Mouse (Mus musculus) erythroblast, adult 5-6 weeks (primary cell): ENCODE data around the gene Atxn7l2. TPM values are rescaled to one million over a fixed set of nuclear protein-coding genes. Genes with fewer than 3 reads are reported as not detected.

Source experiments
- total RNA-seq, 2 experiments: library from RNA; stranded (forward) in 1 of 2; stranded (reverse) in 1 of 2; fragments of 150-400 nt in 1 of 2; fragments of 200-764, 138-1000 nt in 1 of 2; gene quantifications; 2 replicates each; pipeline versions ENCODE4 v1.2.3 to v1.2.4; 2015 to 2017; ENCODE audit warnings: low replicate concordance in 2 of 2

Atxn7l2 gene
- total RNA-seq, 2 experiments from 2014 or later = 0.58 to 1.4 TPM

Other genes with a start within 250 kb of the Atxn7l2 start
- gene Gstm3, start 241.7 kb downstream of the Atxn7l2 start, total RNA-seq (2015; ENCODE audit: low replicate concordance) = not detected in 2 replicates
- not detected in 2 replicates for gene Gstm3, start 241.7 kb downstream of the Atxn7l2 start, total RNA-seq (2017; ENCODE audit: low replicate concordance)
- gene Gstm2, start 224.5 kb downstream of the Atxn7l2 start, total RNA-seq (2015; ENCODE audit: low replicate concordance) = 1.3 TPM in 1 of 2 replicates, not detected in the other
- gene Gstm2, start 224.5 kb downstream of the Atxn7l2 start, total RNA-seq (2017; ENCODE audit: low replicate concordance) = 0.60 and 2.1 TPM in 2 replicates
- 160 and 254 TPM in 2 replicates for gene Gstm1, start 193.0 kb downstream of the Atxn7l2 start, total RNA-seq (2015; ENCODE audit: low replicate concordance)
- 49.2 and 74.5 TPM in 2 replicates for gene Gstm1, start 193.0 kb downstream of the Atxn7l2 start, total RNA-seq (2017; ENCODE audit: low replicate concordance)
- 4.2 and 8.4 TPM in 2 replicates for gene Gstm4, start 166.0 kb downstream of the Atxn7l2 start, total RNA-seq (2015; ENCODE audit: low replicate concordance)
- 0.28 and 0.51 TPM in 2 replicates for gene Gstm4, start 166.0 kb downstream of the Atxn7l2 start, total RNA-seq (2017; ENCODE audit: low replicate concordance)
- gene Ampd2, start 124.3 kb downstream of the Atxn7l2 start, total RNA-seq (2015; ENCODE audit: low replicate concordance) = 7.1 and 8.6 TPM in 2 replicates
- gene Ampd2, start 124.3 kb downstream of the Atxn7l2 start, total RNA-seq (2017; ENCODE audit: low replicate concordance) = 3.1 and 14.5 TPM in 2 replicates
- gene Gnat2, start 118.1 kb downstream of the Atxn7l2 start, total RNA-seq (2015; ENCODE audit: low replicate concordance) = 0.84 TPM in 1 of 2 replicates, not detected in the other
- 0.09 and 0.56 TPM in 2 replicates for gene Gnat2, start 118.1 kb downstream of the Atxn7l2 start, total RNA-seq (2017; ENCODE audit: low replicate concordance)
- gene Gnai3, start 64.8 kb downstream of the Atxn7l2 start, total RNA-seq (2015; ENCODE audit: low replicate concordance) = 46.8 and 63.4 TPM in 2 replicates
- 38.2 and 46.0 TPM in 2 replicates for gene Gnai3, start 64.8 kb downstream of the Atxn7l2 start, total RNA-seq (2017; ENCODE audit: low replicate concordance)
- gene Gpr61, start 56.1 kb downstream of the Atxn7l2 start, total RNA-seq (2015; ENCODE audit: low replicate concordance) = not detected in 2 replicates
- not detected in 2 replicates for gene Gpr61, start 56.1 kb downstream of the Atxn7l2 start, total RNA-seq (2017; ENCODE audit: low replicate concordance)
- not detected in 2 replicates for gene Amigo1, start 24.6 kb downstream of the Atxn7l2 start, total RNA-seq (2015; ENCODE audit: low replicate concordance)
- 0.77 TPM in 1 of 2 replicates, not detected in the other for gene Amigo1, start 24.6 kb downstream of the Atxn7l2 start, total RNA-seq (2017; ENCODE audit: low replicate concordance)
- 0.63 and 1.3 TPM in 2 replicates for gene Cyb561d1, start 9.7 kb downstream of the Atxn7l2 start, total RNA-seq (2015; ENCODE audit: low replicate concordance)
- gene Cyb561d1, start 9.7 kb downstream of the Atxn7l2 start, total RNA-seq (2017; ENCODE audit: low replicate concordance) = 1.1 and 1.7 TPM in 2 replicates
- gene Sypl2, start 15.7 kb upstream of the Atxn7l2 start, total RNA-seq (2015; ENCODE audit: low replicate concordance) = not detected in 2 replicates
- gene Sypl2, start 15.7 kb upstream of the Atxn7l2 start, total RNA-seq (2017; ENCODE audit: low replicate concordance) = not detected in 2 replicates
- 39.8 and 54.5 TPM in 2 replicates for gene Psma5, start 46.0 kb upstream of the Atxn7l2 start, total RNA-seq (2015; ENCODE audit: low replicate concordance)
- gene Psma5, start 46.0 kb upstream of the Atxn7l2 start, total RNA-seq (2017; ENCODE audit: low replicate concordance) = 49.6 and 55.6 TPM in 2 replicates
- 16.7 and 20.3 TPM in 2 replicates for gene Sort1, start 73.1 kb upstream of the Atxn7l2 start, total RNA-seq (2015; ENCODE audit: low replicate concordance)
- gene Sort1, start 73.1 kb upstream of the Atxn7l2 start, total RNA-seq (2017; ENCODE audit: low replicate concordance) = 12.4 and 18.3 TPM in 2 replicates
- not detected in 2 replicates for gene Mybphl, start 154.0 kb upstream of the Atxn7l2 start, total RNA-seq (2015; ENCODE audit: low replicate concordance)
- gene Mybphl, start 154.0 kb upstream of the Atxn7l2 start, total RNA-seq (2017; ENCODE audit: low replicate concordance) = not detected in 2 replicates
- 4.4 and 5.9 TPM in 2 replicates for gene Psrc1, start 172.9 kb upstream of the Atxn7l2 start, total RNA-seq (2015; ENCODE audit: low replicate concordance)
- gene Psrc1, start 172.9 kb upstream of the Atxn7l2 start, total RNA-seq (2017; ENCODE audit: low replicate concordance) = 9.5 and 14.1 TPM in 2 replicates
- gene Celsr2, start 204.6 kb upstream of the Atxn7l2 start, total RNA-seq (2015; ENCODE audit: low replicate concordance) = not detected in 2 replicates
- 0.14 TPM in 1 of 2 replicates, not detected in the other for gene Celsr2, start 204.6 kb upstream of the Atxn7l2 start, total RNA-seq (2017; ENCODE audit: low replicate concordance)
- gene Sars, start 234.3 kb upstream of the Atxn7l2 start, total RNA-seq (2015; ENCODE audit: low replicate concordance) = 15.5 and 20.4 TPM in 2 replicates
- 91.9 and 143 TPM in 2 replicates for gene Sars, start 234.3 kb upstream of the Atxn7l2 start, total RNA-seq (2017; ENCODE audit: low replicate concordance)